Mouse (Mus musculus): ENCODE measurements around the gene Prn. TPM values are rescaled to one million over a fixed set of nuclear protein-coding genes. Genes with fewer than 3 reads are reported as not detected.

Prn gene
- polyA plus RNA-seq, 1 experiment from 2014 or later = not detected

Other genes with a start within 250 kb of the Prn start
- gene Erv3, start 50.2 kb upstream of the Prn start, polyA plus RNA-seq (2016; fragmentation: Nextera tagmentation; extraction: Ambion mirVana) = not detected in 2 replicates
- gene Prnp, start within 50 bp of the Prn start, polyA plus RNA-seq (2016; fragmentation: Nextera tagmentation; extraction: Ambion mirVana) = 66.4 and 67.7 TPM in 2 replicates
- 7.0 and 7.3 TPM in 2 replicates for gene Prnd, start 40.9 kb downstream of the Prn start, polyA plus RNA-seq (2016; fragmentation: Nextera tagmentation; extraction: Ambion mirVana)
- 27.8 and 34.1 TPM in 2 replicates for gene Rassf2, start 120.3 kb downstream of the Prn start, polyA plus RNA-seq (2016; fragmentation: Nextera tagmentation; extraction: Ambion mirVana)
- gene Slc23a2, start 235.2 kb downstream of the Prn start, polyA plus RNA-seq (2016; fragmentation: Nextera tagmentation; extraction: Ambion mirVana) = 14.6 and 18.5 TPM in 2 replicates